Mouse (Mus musculus) liver, adult 10 weeks (tissue): ENCODE measurements around the gene Sh3bp5l. TPM values are rescaled to one million over a fixed set of nuclear protein-coding genes. Genes with fewer than 3 reads are reported as not detected.

Experiments used
- polyA plus RNA-seq: library from polyadenylated mRNA; stranded (reverse); fragments of 350-450 nt; fragmentation: Illumina TruSeq; extraction: RNeasy Lipid Tissue Mini Kit (QIAGEN cat#74804); gene quantifications from one replicate; pipeline ENCODE4 v1.2.3, GENCODE M21; 2014; ENCODE audit warnings: low read depth, low replicate concordance

Sh3bp5l gene
- polyA plus RNA-seq = 0.93 TPM

GRCm38 (mm10) chr11:58330276-58331148, at the start of gene Sh3bp5l, which contains the start of gene Zfp672:
Gene Sh3bp5l (plus strand): TSS chr11:58330724.
Gene Zfp672 (minus strand): TSS chr11:58330339.

DNA sequence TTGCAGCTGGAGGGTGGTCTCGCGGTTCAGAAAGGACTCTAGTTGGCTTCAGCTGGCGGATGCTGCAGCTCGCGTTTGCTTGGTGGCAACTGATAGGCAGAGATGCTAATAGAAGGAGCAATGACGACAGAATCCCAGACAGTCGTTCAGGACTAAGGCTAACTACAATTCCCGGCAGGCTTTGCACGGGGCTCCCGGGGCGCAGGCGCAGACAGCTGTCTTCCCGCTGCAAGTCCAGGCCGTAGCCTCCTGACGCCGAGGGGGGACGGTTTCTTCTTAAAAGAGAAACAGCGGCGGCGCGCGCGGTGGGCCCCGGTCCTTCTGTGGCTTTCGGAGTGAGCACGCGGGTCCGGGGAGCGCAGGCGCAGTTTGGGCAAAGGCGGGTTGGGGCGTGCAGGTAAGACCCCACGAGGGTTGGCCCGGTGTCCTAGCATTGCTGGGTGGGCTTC, 23.6 kb upstream of the Sh3bp5l start, which contains the start of gene Zfp692:
Gene Zfp692 (plus strand): TSS at position 210 of the 449 bp plus-strand sequence.

GRCm38 (mm10) chr11:58378763-58379278, 48.3 kb downstream of the Sh3bp5l start, which contains the start of gene Lypd8:
Gene Lypd8 (plus strand): TSS chr11:58379043.

Other genes starting within 250 kb of the Sh3bp5l start
- not detected for gene Gm12248, start 237.6 kb upstream of the Sh3bp5l start, polyA plus RNA-seq
- 26.7 TPM for gene Cnot8, start 226.6 kb upstream of the Sh3bp5l start, polyA plus RNA-seq
- gene Gemin5, start 162.2 kb upstream of the Sh3bp5l start, polyA plus RNA-seq = 2.1 TPM
- gene Mrpl22, start 159.1 kb upstream of the Sh3bp5l start, polyA plus RNA-seq = 38.3 TPM
- 40.1 TPM for gene Igtp, start 131.2 kb upstream of the Sh3bp5l start, polyA plus RNA-seq
- 50.2 TPM for gene Irgm2, start 131.1 kb upstream of the Sh3bp5l start, polyA plus RNA-seq
- not detected for gene 4930438A08Rik, start 55.9 kb upstream of the Sh3bp5l start, polyA plus RNA-seq
- 1.6 TPM for gene Zfp692, start 23.7 kb upstream of the Sh3bp5l start, polyA plus RNA-seq
- gene Zfp672, start 385 bp upstream of the Sh3bp5l start, polyA plus RNA-seq = 30.7 TPM
- gene Lypd8, start 48.3 kb downstream of the Sh3bp5l start, polyA plus RNA-seq = not detected
- not detected for gene 1810065E05Rik, start 90.4 kb downstream of the Sh3bp5l start, polyA plus RNA-seq
- not detected for gene Gm12253, start 101.8 kb downstream of the Sh3bp5l start, polyA plus RNA-seq
- not detected for gene Lypd9, start 122.2 kb downstream of the Sh3bp5l start, polyA plus RNA-seq
- not detected for gene Olfr30, start 131.5 kb downstream of the Sh3bp5l start, polyA plus RNA-seq
- not detected for gene Olfr332, start 161.8 kb downstream of the Sh3bp5l start, polyA plus RNA-seq
- not detected for gene Olfr331, start 171.8 kb downstream of the Sh3bp5l start, polyA plus RNA-seq
- gene Olfr330, start 204.1 kb downstream of the Sh3bp5l start, polyA plus RNA-seq = not detected
- gene Olfr329-ps, start 215.7 kb downstream of the Sh3bp5l start, polyA plus RNA-seq = not detected
- gene Olfr328, start 224.9 kb downstream of the Sh3bp5l start, polyA plus RNA-seq = not detected
- not detected for gene Olfr224, start 239.8 kb downstream of the Sh3bp5l start, polyA plus RNA-seq
- not detected for gene Olfr325, start 247.0 kb downstream of the Sh3bp5l start, polyA plus RNA-seq